Mouse (Mus musculus): ENCODE data around the gene Hpn. TPM values are rescaled to one million over a fixed set of nuclear protein-coding genes. Genes with fewer than 3 reads are reported as not detected.

Hpn gene
- polyA plus RNA-seq, 1 experiment: 1.00 TPM

DNA sequence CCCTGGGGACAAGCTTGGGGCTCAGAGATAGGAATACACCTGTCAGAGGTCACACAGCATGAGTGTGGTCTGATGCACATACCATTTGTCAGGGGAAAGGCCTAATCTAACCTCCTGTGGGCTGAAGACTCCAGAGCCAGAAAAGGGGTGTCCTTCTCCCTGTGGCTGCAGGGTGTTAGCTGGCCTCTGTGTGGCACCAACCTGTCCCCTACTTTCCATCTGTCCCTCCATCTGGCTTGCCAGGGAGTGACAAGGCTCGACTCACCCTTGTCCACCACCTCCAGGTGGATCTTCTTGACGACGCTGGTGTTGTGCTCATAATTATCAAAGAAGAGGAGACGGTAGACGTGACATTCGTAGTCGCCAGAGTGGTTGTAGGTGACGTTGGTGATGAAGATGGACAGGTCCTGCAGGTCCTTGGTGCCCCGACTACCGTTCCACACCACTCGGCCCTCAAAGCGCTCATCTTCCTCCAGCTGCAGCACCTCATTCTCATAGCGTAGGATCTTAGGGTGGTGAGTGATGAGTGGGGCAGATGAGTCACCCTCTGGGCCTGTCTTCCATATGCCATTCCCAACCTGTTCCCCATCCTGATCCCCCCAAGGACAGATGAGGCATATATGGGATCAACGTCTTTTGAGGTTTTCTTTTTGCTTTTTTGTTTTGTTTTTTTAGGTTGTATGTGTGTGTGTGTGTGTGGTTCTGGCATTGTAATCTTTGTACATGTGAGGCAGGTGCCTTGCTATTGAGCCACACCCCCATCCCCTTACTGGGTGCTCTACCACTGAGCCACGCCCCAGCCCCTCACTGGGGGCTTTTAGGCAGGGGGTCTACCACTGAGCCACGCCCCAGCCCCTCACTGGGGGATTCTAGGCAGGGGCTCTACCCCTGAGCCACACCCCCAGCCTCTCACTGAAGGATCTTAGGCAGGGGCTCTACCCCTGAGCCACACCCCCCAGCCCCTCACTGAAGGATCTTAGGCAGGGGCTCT, 7.8 kb upstream of the Hpn start:
- TF ChIP-seq POLR2A (IDR thresholded peaks at IDR 0.05; ENCODE audit: borderline replicate concordance, extremely low read depth, insufficient read depth, insufficient read length, poor library complexity, severe bottlenecking) (no peak), CTCF (IDR thresholded peaks at IDR 0.05; ENCODE audit: borderline replicate concordance, extremely low read depth, insufficient read depth, insufficient read length) (no peak)
- DNase-seq (ENCODE audit: low read depth): no peak

DNA sequence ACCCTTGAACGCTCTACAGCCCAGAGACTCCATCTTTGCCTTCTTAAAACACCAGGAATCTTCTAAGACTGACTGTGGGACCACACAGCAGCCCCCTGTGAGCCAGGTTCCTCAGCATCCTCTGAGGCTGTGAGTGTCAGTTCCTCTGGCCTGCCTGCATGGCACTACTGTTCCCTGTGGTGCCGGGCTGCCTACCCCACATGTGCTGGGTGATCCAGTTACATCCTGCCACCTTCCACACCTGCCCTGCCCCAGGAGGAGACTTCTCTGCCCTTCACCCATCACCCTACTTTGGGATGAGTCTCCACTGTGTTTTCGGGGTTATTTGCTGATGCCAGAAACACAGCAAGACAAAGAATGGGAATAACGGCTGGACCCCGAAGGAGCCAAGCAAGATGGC, 4.5 kb upstream of the Hpn start:
- no peak for DNase-seq (ENCODE audit: low read depth)
- no peak for TF ChIP-seq POLR2A (IDR thresholded peaks at IDR 0.05; ENCODE audit: borderline replicate concordance, extremely low read depth, insufficient read depth, insufficient read length, poor library complexity, severe bottlenecking)
- no peak for TF ChIP-seq CTCF (IDR thresholded peaks at IDR 0.05; ENCODE audit: borderline replicate concordance, extremely low read depth, insufficient read depth, insufficient read length)

DNA sequence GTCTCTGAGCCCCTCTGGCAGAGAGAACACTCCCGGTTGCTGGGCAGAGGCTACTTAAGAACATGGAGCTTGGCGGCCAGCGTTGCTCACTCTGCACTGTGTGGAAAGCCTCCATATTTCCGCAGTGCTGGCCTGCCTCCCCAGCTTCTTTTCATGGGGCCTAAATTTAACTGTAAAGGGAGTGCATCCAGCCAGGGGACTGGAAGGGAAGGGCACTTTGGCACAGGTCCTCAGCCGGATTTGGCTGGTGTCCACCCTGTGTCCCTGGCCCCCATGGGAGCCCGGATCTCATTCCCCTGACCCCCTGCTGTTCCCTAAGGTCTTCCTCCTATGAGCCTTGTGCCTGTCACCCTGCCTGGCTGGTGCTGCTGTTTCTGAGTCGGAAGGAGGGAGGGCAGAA, 3.4 kb upstream of the Hpn start:
- TF ChIP-seq POLR2A (IDR thresholded peaks at IDR 0.05; ENCODE audit: borderline replicate concordance, extremely low read depth, insufficient read depth, insufficient read length, poor library complexity, severe bottlenecking): no peak
- TF ChIP-seq CTCF (IDR thresholded peaks at IDR 0.05; ENCODE audit: borderline replicate concordance, extremely low read depth, insufficient read depth, insufficient read length): no peak
- no peak for DNase-seq (ENCODE audit: low read depth)

DNA sequence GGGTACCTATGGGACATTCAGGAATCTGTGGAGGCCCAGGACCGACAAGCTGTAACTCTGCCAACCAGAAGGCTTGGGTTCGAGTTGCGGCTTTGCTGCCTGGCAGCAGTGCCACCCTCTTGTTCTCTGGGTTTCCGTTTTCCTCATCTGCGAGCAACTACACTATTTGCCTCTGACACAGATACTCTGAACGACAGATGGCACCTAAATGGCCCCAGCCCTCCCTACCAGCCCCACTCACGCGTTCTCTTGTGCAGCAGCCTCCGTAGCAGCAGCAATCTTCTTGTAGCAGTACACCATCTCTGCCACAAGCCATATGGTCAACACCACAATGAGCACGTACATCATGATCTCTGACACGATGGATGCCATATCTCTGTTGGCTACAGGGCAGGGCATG, 2.4 kb upstream of the Hpn start:
- TF ChIP-seq POLR2A (IDR thresholded peaks at IDR 0.05; ENCODE audit: borderline replicate concordance, extremely low read depth, insufficient read depth, insufficient read length, poor library complexity, severe bottlenecking) (no peak), CTCF (IDR thresholded peaks at IDR 0.05; ENCODE audit: borderline replicate concordance, extremely low read depth, insufficient read depth, insufficient read length) (no peak)
- DNase-seq (ENCODE audit: low read depth): no peak

DNA sequence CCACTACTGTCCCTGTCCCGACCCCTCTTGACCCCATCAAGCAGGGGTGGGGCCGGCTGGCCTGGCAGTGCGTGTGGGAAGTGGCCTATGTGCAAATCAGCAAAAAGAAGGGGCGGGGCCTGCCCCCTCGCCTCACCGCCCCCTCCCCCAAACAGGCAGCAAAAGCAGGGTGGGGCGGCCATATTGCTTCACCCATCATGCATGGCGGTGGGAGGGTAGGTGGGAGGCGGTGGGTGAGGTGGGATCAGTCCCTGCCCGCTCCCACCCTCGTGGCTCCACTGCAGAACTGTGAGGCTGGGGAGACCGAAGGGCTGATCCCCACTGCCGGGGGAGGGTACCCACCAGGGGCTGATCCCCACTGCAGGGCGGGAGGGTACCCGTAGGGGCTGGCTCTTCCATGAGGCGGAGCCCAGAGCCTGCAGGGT, 1.6 kb upstream of the Hpn start:
- DNase-seq (ENCODE audit: low read depth): no peak
- TF ChIP-seq POLR2A (IDR thresholded peaks at IDR 0.05; ENCODE audit: borderline replicate concordance, extremely low read depth, insufficient read depth, insufficient read length, poor library complexity, severe bottlenecking) (no peak), CTCF (IDR thresholded peaks at IDR 0.05; ENCODE audit: borderline replicate concordance, extremely low read depth, insufficient read depth, insufficient read length) (no peak)

DNA sequence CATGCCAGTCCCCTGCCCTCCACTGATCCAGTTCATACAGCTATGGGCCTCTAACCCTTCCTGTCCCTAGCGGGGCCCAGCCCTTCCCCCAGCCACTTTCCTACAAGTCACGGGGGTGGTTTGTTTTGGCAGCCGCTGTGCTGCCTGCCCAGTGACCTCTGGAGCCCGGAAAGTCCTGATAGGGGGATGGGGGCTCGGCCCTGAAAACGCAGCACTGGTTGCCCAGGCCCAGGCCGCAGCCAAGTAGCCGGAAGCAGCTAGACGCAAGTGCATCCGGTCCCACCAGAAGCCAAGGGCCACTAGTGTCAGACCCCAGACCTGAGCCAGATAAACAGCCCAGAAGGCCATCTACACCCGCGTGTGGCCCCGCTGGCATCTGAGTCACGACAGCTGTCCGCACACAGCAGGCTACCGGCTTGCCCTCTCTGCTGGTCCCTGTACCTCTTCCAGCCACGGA, 525 bp upstream of the Hpn start:
- no peak for DNase-seq (ENCODE audit: low read depth)
- TF ChIP-seq CTCF (IDR thresholded peaks at IDR 0.05; ENCODE audit: borderline replicate concordance, extremely low read depth, insufficient read depth, insufficient read length) (no peak), POLR2A (IDR thresholded peaks at IDR 0.05; ENCODE audit: borderline replicate concordance, extremely low read depth, insufficient read depth, insufficient read length, poor library complexity, severe bottlenecking) (no peak)

DNA sequence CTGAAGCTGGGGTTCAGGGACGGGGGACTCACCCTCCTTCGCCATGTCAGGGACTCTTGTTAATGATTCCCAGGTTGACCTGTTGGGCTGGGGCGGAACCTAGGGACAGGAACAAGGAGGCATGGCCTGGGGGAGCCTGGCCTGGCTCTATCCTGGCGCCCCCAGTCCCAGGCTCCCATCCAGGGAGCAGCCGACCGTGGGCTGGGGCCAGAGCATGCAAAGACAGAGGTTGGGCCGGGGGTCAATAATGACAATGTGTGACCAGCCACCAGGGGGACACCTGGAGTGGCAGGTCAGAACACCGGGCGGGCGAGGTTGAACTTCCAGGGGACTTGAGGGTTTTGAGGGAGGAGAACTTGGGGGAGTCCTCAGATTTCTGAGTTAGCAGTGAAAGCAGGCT, 444 bp downstream of the Hpn start:
- peak; percentile 6; the same call in 1 of the 2 replicates for TF ChIP-seq CTCF (IDR thresholded peaks at IDR 0.05; ENCODE audit: borderline replicate concordance, extremely low read depth, insufficient read depth, insufficient read length)
- no peak for TF ChIP-seq POLR2A (IDR thresholded peaks at IDR 0.05; ENCODE audit: borderline replicate concordance, extremely low read depth, insufficient read depth, insufficient read length, poor library complexity, severe bottlenecking)
- DNase-seq (ENCODE audit: low read depth): no peak

DNA sequence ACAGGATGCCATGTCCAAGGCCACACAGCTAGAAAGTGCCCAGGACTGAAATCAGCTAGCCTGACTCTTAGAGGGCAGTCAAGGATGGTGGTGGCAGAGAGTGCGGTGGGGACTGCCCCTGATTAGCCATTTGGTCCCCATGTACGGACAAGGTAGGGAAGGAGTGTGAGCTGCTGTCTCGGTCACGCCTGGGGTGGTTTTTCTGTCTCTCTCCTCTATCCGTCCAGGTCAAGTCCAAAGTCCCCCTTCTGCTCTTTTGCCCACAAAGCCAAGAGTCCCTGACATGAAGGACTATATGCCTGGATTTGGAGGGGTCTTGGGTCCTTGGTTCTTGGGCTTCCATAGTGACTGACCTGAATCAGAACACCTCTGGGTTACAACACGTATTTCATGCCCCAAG, 1.3 kb downstream of the Hpn start:
- no peak for DNase-seq (ENCODE audit: low read depth)
- no peak for TF ChIP-seq POLR2A (IDR thresholded peaks at IDR 0.05; ENCODE audit: borderline replicate concordance, extremely low read depth, insufficient read depth, insufficient read length, poor library complexity, severe bottlenecking)
- no peak for TF ChIP-seq CTCF (IDR thresholded peaks at IDR 0.05; ENCODE audit: borderline replicate concordance, extremely low read depth, insufficient read depth, insufficient read length)

DNA sequence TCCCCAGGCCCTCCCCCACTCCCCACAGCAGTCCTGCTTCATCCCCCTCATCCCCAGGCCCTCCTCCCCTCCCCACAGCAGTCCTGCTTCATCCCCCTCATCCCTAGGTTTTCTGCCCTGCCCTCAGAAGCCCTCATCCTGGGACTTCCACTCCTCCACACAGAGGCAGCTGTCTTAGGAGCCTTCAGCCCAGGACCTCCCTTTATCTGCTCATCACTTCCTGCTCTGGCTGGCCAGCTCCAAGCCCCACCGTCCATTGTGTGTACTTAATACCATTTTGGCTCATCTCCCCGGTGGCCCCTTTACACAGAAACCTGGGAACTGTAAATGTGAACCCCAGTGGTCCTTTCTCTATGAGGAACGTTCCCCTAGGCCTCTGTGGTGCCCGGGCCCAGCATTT, 3.1 kb downstream of the Hpn start:
- TF ChIP-seq CTCF (IDR thresholded peaks at IDR 0.05; ENCODE audit: borderline replicate concordance, extremely low read depth, insufficient read depth, insufficient read length) (no peak), POLR2A (IDR thresholded peaks at IDR 0.05; ENCODE audit: borderline replicate concordance, extremely low read depth, insufficient read depth, insufficient read length, poor library complexity, severe bottlenecking) (no peak)
- DNase-seq (ENCODE audit: low read depth): no peak

DNA sequence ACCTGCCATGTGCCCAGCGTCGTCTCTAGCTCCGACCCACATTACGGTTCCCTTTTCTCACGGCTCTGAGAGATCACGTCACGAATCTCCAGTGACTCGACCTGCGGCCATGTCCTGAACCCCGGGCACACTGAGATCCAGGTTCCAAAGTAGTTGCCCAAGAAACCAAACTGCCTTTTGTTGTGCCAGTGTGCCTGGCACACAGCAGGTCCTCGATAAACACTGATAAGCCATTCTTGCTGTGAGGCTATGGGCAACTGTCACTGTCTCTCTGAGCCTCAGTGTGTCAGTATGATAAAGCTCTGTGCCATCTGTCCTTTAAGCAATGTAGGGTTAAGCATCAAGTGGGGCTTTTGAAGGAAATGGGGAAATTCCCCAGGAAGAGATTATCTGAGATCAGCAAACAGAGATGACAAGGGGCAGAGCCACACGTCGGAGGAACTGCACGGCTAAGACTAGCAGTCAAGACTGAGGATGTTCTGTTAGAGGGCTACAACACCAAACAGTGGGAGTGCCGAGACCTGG, 4.2 kb downstream of the Hpn start:
- no peak for DNase-seq (ENCODE audit: low read depth)
- TF ChIP-seq CTCF (IDR thresholded peaks at IDR 0.05; ENCODE audit: borderline replicate concordance, extremely low read depth, insufficient read depth, insufficient read length) (no peak), POLR2A (IDR thresholded peaks at IDR 0.05; ENCODE audit: borderline replicate concordance, extremely low read depth, insufficient read depth, insufficient read length, poor library complexity, severe bottlenecking) (no peak)

DNA sequence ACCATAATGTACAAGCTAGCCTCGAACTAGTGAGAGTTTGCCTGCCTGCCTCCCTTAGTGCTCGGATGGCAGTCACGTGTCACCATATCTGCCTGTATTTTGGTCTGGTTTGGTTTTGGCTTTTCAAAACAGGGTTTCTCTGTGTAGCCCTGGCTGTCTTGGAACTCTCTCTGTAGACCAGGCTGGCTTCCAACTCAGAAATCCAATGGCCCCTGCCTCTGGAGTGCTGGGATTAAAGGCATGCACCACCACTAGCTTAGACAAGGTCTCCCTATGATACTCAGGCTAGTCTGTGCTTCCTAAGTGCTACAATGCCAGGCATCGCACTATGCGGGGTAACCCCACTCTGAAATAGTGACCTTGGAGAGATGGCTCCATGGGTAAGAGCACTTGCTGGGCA, 5.3 kb downstream of the Hpn start:
- no peak for DNase-seq (ENCODE audit: low read depth)
- TF ChIP-seq CTCF (IDR thresholded peaks at IDR 0.05; ENCODE audit: borderline replicate concordance, extremely low read depth, insufficient read depth, insufficient read length): no peak
- no peak for TF ChIP-seq POLR2A (IDR thresholded peaks at IDR 0.05; ENCODE audit: borderline replicate concordance, extremely low read depth, insufficient read depth, insufficient read length, poor library complexity, severe bottlenecking)

All from brain, embryonic 14.5 days (tissue).